Mouse (Mus musculus) liver, postnatal 0 days (tissue): Measurements from ENCODE around the gene Gucd1. TPM values are rescaled to one million over a fixed set of nuclear protein-coding genes. Genes with fewer than 3 reads are reported as not detected.

ENCODE experiments used
- ATAC-seq: fragments of 200-750 bp; cut with Nextera tagmentation; 2 replicates; pipeline ENCODE4 v1.8.0; 2017; ENCODE audit warnings: mild to moderate bottlenecking, moderate library complexity
- DNase-seq: peaks from one replicate; pipeline ENCODE4 v3.0.0-alpha.2; 2016
- H3K27ac ChIP-seq: fragments of 300-500 bp; sonication (generic); 2 replicates; pipeline ENCODE4 v1.5.1; 2014; ENCODE audit warnings: antibody characterized with exemption, moderate library complexity, mild to moderate bottlenecking, low read depth
- H3K27me3 ChIP-seq: fragments of 300-500 bp; sonication (generic); 2 replicates; pipeline ENCODE4 v1.6.1; 2014; ENCODE audit warnings: low read length, control low read depth, mixed read lengths; ENCODE audit not compliant: insufficient read depth
- H3K36me3 ChIP-seq: fragments of 300-500 bp; sonication (generic); replicated peaks from 2 replicates; pipeline ENCODE4 v1.6.1; 2014; ENCODE audit warnings: mild to moderate bottlenecking, control low read depth, low read length, moderate library complexity, mixed read lengths; ENCODE audit not compliant: insufficient read depth
- H3K4me1 ChIP-seq: fragments of 300-500 bp; sonication (generic); 2 replicates; pipeline ENCODE4 v1.6.1; 2014; ENCODE audit warnings: antibody characterized with exemption, mild to moderate bottlenecking, control low read depth; ENCODE audit not compliant: insufficient read depth
- H3K4me2 ChIP-seq: fragments of 300-500 bp; sonication (generic); 2 replicates; pipeline ENCODE4 v1.6.1; 2014; ENCODE audit warnings: low read depth, mild to moderate bottlenecking, low read length, moderate library complexity, mixed read lengths
- H3K4me3 ChIP-seq: fragments of 300-500 bp; sonication (generic); 2 replicates; pipeline ENCODE4 v1.5.1; 2014; ENCODE audit warnings: low read depth, low read length
- H3K9ac ChIP-seq: fragments of 300-500 bp; sonication (generic); replicated peaks from 2 replicates; pipeline ENCODE4 v1.6.1; 2014; ENCODE audit warnings: mild to moderate bottlenecking, moderate library complexity
- H3K9me3 ChIP-seq: fragments of 300-500 bp; sonication (generic); 2 replicates; pipeline ENCODE4 v1.6.1; 2016; ENCODE audit warnings: mild to moderate bottlenecking, control low read depth, low read length, mixed read lengths
- CTCF ChIP-seq: sonication (generic); IDR thresholded peaks from 2 replicates; pipeline ENCODE4 v1.5.1; 2016; ENCODE audit warnings: antibody characterized with exemption, low read depth
- EP300 ChIP-seq: IDR thresholded peaks from 2 replicates; pipeline ENCODE4 v1.6.1; 2016; ENCODE audit warnings: antibody characterized with exemption, low read depth, mild to moderate bottlenecking
- WGBS: fragments of 180-500 bp; shearing (Covaris S2); extraction: QIAGEN DNeasy Blood & Tissue Kit; methylation state at CpG from one replicate; pipeline ENCODE4 v1.1.7; 2014; ENCODE audit not compliant: insufficient replicate concordance; 5-methylcytosine and 5-hydroxymethylcytosine counted together
- polyA plus RNA-seq: library from polyadenylated mRNA; unstranded; fragments of >200 nt; fragmentation: Nextera tagmentation; extraction: Ambion mirVana; gene quantifications from 2 replicates; pipeline ENCODE4 v1.2.1, GENCODE M21; 2015

The Gucd1 gene
- polyA plus RNA-seq, 1 experiment from 2014 or later = 45.6 TPM

GRCm38 (mm10) chr10:75549886-75550285 lies 32.1 kb upstream of the Gucd1 start:
- WGBS = 44% methylated on average over 7 of the region's 7 CpGs
- Histone ChIP-seq H3K9me3 (no peaks in the 10 kb centered on the region), H3K4me2 (no peak overlapping the region), H3K27ac (peak overlapping the region; percentile 34; the same call in 1 of the 2 replicates), H3K4me3 (no peak overlapping the region), H3K4me1 (peaks cover 17% of the 10 kb centered on the region), H3K27me3 (no peaks in the 10 kb centered on the region), H3K36me3 (no peaks in the 10 kb centered on the region), H3K9ac (no peak overlapping the region)
- TF ChIP-seq CTCF = no peak
- no peak for TF ChIP-seq EP300
- DNase-seq = no peak
- peak; percentile 89 for ATAC-seq

GRCm38 (mm10) chr10:75548486-75548885 lies 30.7 kb upstream of the Gucd1 start:
- no peak overlapping the region for H3K27ac ChIP-seq
- H3K9ac ChIP-seq = no peak overlapping the region
- no peaks in the 10 kb centered on the region for H3K27me3 ChIP-seq
- WGBS = 56% methylated on average over 14 of the region's 14 CpGs
- peaks cover 15% of the 10 kb centered on the region for H3K4me1 ChIP-seq
- H3K36me3 ChIP-seq = no peaks in the 10 kb centered on the region
- DNase-seq = no peak
- no peaks in the 10 kb centered on the region for H3K9me3 ChIP-seq
- H3K4me3 ChIP-seq = no peak overlapping the region
- TF ChIP-seq EP300 = no peak
- no peak for TF ChIP-seq CTCF
- no peak for ATAC-seq
- H3K4me2 ChIP-seq = no peak overlapping the region

- no peak overlapping the region for H3K4me2 ChIP-seq
- no peak for TF ChIP-seq EP300
- TF ChIP-seq CTCF = no peak
Measured at GRCm38 (mm10) chr10:75547901-75548300, 30.1 kb upstream of the Gucd1 start.

DNA sequence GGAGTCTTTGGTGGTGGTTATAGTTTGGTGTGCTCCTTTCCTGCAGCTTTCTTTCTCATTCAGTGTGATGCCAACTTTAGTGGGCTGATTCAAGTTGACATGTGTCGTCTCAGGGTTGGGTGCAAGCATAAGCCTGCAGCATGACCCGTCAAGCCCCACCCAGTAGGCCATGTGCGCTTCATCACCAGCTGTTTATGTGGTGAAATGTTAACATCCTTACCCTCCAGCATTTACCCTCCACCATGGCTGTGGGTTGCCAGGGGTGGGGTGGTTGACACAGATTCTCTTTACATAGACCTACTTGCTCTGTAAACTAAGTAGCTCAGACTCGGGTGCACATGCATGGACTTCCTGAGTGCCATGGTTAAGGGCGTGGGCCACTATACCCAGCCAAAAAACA lies 18.4 kb upstream of the Gucd1 start:
- Histone ChIP-seq H3K36me3 (peaks cover 28% of the 10 kb centered on the region), H3K4me2 (no peak overlapping the region), H3K4me3 (no peak overlapping the region), H3K4me1 (no peaks in the 10 kb centered on the region), H3K27me3 (no peaks in the 10 kb centered on the region), H3K27ac (no peak overlapping the region), H3K9me3 (no peaks in the 10 kb centered on the region), H3K9ac (no peak overlapping the region)
- TF ChIP-seq EP300 (no peak), CTCF (no peak)
- 82% methylated on average over 5 of the region's 5 CpGs for WGBS
- DNase-seq = no peak
- ATAC-seq = no peak

More at GRCm38 (mm10) chr10:75547901-75548300, 30.1 kb upstream of the Gucd1 start:
- no peaks in the 10 kb centered on the region for H3K36me3 ChIP-seq
- no peaks in the 10 kb centered on the region for H3K9me3 ChIP-seq
- peaks cover 15% of the 10 kb centered on the region for H3K4me1 ChIP-seq
- no peak overlapping the region for H3K27ac ChIP-seq
- WGBS = 73% methylated on average over 7 of the region's 7 CpGs
- H3K27me3 ChIP-seq = no peaks in the 10 kb centered on the region
- no peak for ATAC-seq
- H3K4me3 ChIP-seq = no peak overlapping the region
- no peak overlapping the region for H3K9ac ChIP-seq
- no peak for DNase-seq

DNA sequence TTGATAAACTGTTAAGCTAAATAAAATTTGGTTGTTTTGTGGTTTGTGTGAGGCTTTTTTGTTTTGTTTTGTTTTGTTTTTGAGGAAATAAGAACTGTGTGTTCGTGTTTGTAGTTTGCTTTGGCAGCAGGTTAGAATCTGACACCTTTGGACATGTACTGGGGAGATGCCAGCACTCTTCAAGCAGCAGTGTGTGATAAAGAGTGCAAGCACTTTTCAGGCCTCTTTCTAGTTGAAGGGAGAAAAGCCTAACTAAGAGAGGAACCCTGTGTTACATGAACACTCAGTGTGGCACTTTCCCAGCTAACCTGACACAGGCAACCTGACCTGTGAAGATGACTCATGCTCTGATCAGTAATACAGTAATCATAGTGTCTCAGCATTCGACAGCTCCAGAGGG lies 17.7 kb upstream of the Gucd1 start:
- WGBS = 80% methylated on average over 2 of the region's 2 CpGs
- Histone ChIP-seq H3K27ac (no peak overlapping the region), H3K27me3 (no peaks in the 10 kb centered on the region), H3K36me3 (peaks cover 30% of the 10 kb centered on the region), H3K9me3 (no peaks in the 10 kb centered on the region), H3K9ac (no peak overlapping the region), H3K4me1 (no peaks in the 10 kb centered on the region), H3K4me3 (no peak overlapping the region), H3K4me2 (no peak overlapping the region)
- TF ChIP-seq EP300 (no peak), CTCF (no peak)
- no peak for ATAC-seq
- DNase-seq = no peak

- Histone ChIP-seq H3K9ac (no peak overlapping the region), H3K27me3 (no peaks in the 10 kb centered on the region), H3K4me2 (no peak overlapping the region), H3K4me3 (no peak overlapping the region), H3K4me1 (no peaks in the 10 kb centered on the region), H3K36me3 (peaks cover 33% of the 10 kb centered on the region), H3K27ac (no peak overlapping the region), H3K9me3 (no peaks in the 10 kb centered on the region)
- TF ChIP-seq CTCF = no peak
- no peak for TF ChIP-seq EP300
- DNase-seq (no peak), ATAC-seq (peak; percentile 50; the same call in 1 of the 2 replicates)
- WGBS = 85% methylated on average over 8 of the region's 8 CpGs
Measured at GRCm38 (mm10) chr10:75534934-75535333, 17.2 kb upstream of the Gucd1 start.

DNA sequence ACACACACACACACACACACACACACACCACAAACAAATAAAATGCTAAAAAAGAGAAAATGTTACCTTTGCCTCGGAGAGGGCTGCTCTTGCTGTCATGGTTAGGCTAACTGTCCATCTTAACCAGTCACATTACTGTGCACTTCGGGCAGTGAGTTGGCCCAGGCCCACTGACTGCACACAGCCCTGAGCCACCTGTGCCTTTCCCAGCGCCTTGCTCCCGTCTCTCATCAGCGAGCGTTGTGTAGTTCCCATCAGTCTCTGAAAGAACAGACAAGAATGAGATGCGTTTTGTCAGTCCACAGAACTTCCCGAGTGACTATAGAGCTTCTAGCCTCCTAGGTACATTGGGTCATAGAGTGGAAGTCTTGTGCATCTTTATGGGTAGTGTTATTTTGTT lies 16.4 kb upstream of the Gucd1 start:
- Histone ChIP-seq H3K27me3 (no peaks in the 10 kb centered on the region), H3K27ac (no peak overlapping the region), H3K4me1 (no peaks in the 10 kb centered on the region), H3K4me3 (no peak overlapping the region), H3K9ac (no peak overlapping the region), H3K4me2 (no peak overlapping the region), H3K9me3 (no peaks in the 10 kb centered on the region), H3K36me3 (peaks cover 36% of the 10 kb centered on the region)
- 93% methylated on average over 8 of the region's 8 CpGs for WGBS
- DNase-seq = no peak
- ATAC-seq = no peak
- TF ChIP-seq CTCF (no peak), EP300 (no peak)
